ENCODE assay signal across 10 mouse cellular contexts in the genomic region with DNA sequence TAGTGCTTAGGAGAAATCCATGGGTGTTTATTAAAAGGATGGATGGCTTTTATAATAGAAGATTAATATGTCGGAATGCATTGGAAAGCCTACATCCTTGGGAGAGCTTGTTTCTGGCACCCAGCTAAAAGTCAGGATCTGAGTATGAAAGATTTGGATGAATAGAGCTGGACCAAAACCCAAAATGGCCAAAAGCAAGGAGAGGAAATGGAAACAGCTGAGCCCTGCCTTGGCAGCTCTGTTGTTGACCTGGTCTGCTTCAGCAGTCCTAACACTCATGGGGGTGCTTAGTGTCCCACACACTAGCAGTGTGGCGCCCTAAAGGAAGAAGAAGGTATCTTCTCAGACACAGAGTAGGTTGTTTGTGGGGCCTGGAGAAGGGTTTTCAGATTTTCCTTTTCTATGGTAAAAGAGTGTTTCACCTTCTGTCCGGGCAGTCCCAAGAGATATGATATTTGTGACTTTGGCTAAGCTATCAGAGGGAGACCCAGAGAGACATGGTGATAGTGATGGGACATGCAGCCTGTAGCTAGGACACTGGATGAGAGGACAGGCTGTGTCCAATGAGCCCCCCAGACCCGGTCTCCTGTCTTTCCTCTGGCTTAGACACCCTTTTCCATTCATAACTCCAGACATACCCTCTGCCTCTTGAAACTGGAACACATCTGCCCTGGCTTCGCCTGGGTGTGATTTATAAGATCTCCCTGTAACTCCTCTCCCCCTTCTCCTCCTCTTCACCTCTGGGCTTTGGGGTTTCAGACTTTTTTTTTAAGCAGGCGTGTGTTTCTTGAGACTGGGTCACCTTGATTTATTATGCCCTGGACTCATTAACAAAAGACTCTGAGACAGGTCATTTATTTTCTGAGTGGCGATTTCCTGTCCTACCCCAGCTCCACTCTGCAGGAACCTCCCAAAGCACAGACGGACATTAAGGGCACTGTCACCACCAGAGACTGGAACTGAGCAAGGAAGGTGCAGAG.
DNase-seq lines count a peak whose midpoint lies in the region; ATAC-seq lines count a peak whose summit lies in the region.
"Had no signal": no experiment of that assay in that cellular context is flagged by ENCODE, and none has a peak within 500 bp of the region (broad histone marks: within the 10 kb centered on the region; RNA-seq: fewer than 3 reads in every experiment).

No protein-coding gene starts in this region.

- peak; percentile 29 for DNase-seq in gastrocnemius, adult 18-20 months (ENCODE audit: low spot score)
- DNase-seq in gastrocnemius, postnatal 10 days: no peak
- peak; percentile 16 for DNase-seq in urinary bladder, postnatal 14 days (ENCODE audit: low spot score)
- no peak for DNase-seq in urinary bladder, postnatal 4 days (ENCODE audit: low spot score in 2 of 2)
- DNase-seq in kidney, postnatal 25 days: peak; percentile 32 to 71
- DNase-seq in midbrain, embryonic 14.5 days: no peak
- DNase-seq: lung, postnatal 36 days had no signal

- no peaks in the 10 kb centered on the region for H3K27me3 ChIP-seq in forebrain, embryonic 13.5 days
- H3K27me3 ChIP-seq in midbrain, embryonic 14.5 days (ENCODE audit: control insufficient read depth, insufficient read depth, low read length): no peaks in the 10 kb centered on the region

- no peak for ATAC-seq in forebrain, embryonic 13.5 days
- no peak for ATAC-seq in inflammation-experienced regulatory T-cells, adult 6 months
- ATAC-seq in midbrain, embryonic 14.5 days (ENCODE audit: low FRiP score, low TSS enrichment): no peak
- ATAC-seq: activated CD4-positive, CD25-positive, alpha-beta regulatory T cell, adult 4 months had no signal

- no peaks in the 10 kb centered on the region for H3K36me3 ChIP-seq in forebrain, embryonic 13.5 days (ENCODE audit: poor library complexity, severe bottlenecking)
- no peaks in the 10 kb centered on the region for H3K36me3 ChIP-seq in midbrain, embryonic 14.5 days (ENCODE audit: control insufficient read depth, insufficient read depth, low read length)

- no peak overlapping the region for H3K9ac ChIP-seq in forebrain, embryonic 13.5 days
- H3K9ac ChIP-seq in midbrain, embryonic 14.5 days (replicated peaks; ENCODE audit: low read length): no peak overlapping the region

- WGBS in forebrain, embryonic 13.5 days: 77% methylated on average over 8 of the region's 8 CpGs
- WGBS in midbrain, embryonic 14.5 days: 83% methylated on average over 8 of the region's 8 CpGs

- no peaks in the 10 kb centered on the region for H3K9me3 ChIP-seq in forebrain, embryonic 13.5 days (replicated peaks)
- no peaks in the 10 kb centered on the region for H3K9me3 ChIP-seq in midbrain, embryonic 14.5 days (ENCODE audit: control insufficient read depth, low read length)

- H3K4me1 ChIP-seq in forebrain, embryonic 13.5 days: peaks cover 36% of the 10 kb centered on the region
- H3K4me1 ChIP-seq in midbrain, embryonic 14.5 days (ENCODE audit: control insufficient read depth, insufficient read depth, low read length): peaks cover 11% of the 10 kb centered on the region

- no peak overlapping the region for H3K4me2 ChIP-seq in forebrain, embryonic 13.5 days
- H3K4me2 ChIP-seq in midbrain, embryonic 14.5 days (ENCODE audit: low read length): no peak overlapping the region

- no peak overlapping the region for H3K4me3 ChIP-seq in forebrain, embryonic 13.5 days
- no peak overlapping the region for H3K4me3 ChIP-seq in midbrain, embryonic 14.5 days (replicated peaks; ENCODE audit: low read depth, low read length)

- no peak overlapping the region for H3K27ac ChIP-seq in forebrain, embryonic 13.5 days
- no peak overlapping the region for H3K27ac ChIP-seq in midbrain, embryonic 14.5 days (replicated peaks; ENCODE audit: low read depth, low read length)

Comparison
In these comparisons a context has a peak if more than half of its experiments do, and no peak if none do; other contexts are left out.
1. DNase-seq: peak in gastrocnemius, adult 18-20 months (single experiment), urinary bladder, postnatal 14 days (single experiment) and kidney, postnatal 25 days (2 of 2); none in gastrocnemius, postnatal 10 days (single experiment), urinary bladder, postnatal 4 days (0 of 2) and midbrain, embryonic 14.5 days (single experiment).